Mouse (Mus musculus): ENCODE results near the gene Zfand2b. TPM values are rescaled to one million over a fixed set of nuclear protein-coding genes. Genes with fewer than 3 reads are reported as not detected.

Gene Zfand2b
- total RNA-seq (2021) = 10 to 100 TPM; 19.2 to 21.4 TPM

GRCm38 (mm10) chr1:75168472-75169464 lies at the start of gene Zfand2b:
Gene Zfand2b, plus strand, starts transcription at chr1:75168646.
- DNase-seq = peak; percentile 97
- intact Hi-C loops (cut with DNase I) = no loop called here

DNA sequence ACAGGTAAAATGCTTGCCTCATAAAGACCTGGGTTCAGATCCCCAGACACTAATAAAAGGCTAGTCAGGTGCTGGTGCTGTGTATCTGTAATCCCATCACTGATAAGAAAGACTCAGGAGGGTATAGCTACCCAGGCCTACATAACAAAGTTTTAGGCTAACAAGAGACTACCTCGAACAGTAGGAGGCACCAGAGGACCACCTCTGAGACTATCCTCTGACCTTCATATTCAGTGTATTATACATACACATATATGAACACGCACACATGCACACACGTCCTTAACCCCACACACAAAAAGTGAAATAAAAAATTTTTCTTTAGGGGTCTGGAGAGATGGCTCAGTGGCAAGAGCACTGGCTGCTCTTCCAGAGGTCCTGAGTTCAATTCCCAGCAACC lies 46.2 kb upstream of the Zfand2b start:
- intact Hi-C loops (cut with DNase I) = no loop called here
- DNase-seq = no peak

DNA sequence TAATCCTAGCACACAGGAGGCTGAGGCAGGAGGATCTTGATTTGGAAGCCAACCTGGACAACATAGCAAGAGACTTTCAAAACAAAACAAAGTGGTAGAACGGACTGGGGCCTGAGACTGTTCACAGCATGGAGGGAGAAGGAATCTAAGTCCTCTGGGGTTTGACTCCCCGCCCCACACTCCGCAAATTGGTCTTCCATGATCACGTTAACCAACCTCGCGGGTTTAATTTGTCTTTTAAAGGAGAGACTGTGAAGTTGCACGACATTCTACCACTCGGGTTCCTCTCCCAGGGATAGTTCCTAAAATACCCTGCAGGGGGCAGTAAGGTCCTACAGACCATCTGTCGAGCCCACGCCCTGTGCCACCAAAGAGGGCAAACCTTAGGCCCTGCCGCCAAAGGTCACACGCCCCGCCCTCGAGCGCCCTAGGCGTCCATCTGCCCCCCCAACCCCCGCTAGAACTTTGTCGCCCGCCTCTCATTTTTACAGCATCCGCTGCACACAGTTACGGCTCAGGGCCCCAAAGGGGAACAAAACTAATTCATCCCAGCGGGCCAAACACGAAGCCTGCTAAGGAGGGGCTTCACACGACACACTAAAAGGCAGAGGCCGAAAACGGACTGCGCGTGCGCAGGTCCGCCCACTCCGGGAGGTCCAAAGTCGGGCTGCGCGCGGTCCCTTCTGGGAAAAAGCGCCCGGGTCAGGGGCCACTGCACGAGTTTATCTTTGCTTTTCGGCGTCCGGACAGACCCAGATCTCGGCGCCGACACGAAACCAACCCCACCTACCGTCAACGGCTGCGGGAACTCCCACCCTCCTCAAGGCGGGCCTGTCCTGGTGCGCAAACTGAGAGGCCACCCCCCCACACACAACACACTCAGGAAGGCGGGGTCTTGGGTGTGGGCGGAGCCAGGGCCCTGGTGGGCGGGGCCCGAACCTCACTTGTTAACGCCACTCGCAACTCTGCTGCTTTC lies 43.8 kb upstream of the Zfand2b start, which contains the start of gene Nhej1:
Nhej1 (minus strand) TSS at position 855 of the 976 bp plus-strand sequence.
- intact Hi-C loops (cut with DNase I) = no loop called here

DNA sequence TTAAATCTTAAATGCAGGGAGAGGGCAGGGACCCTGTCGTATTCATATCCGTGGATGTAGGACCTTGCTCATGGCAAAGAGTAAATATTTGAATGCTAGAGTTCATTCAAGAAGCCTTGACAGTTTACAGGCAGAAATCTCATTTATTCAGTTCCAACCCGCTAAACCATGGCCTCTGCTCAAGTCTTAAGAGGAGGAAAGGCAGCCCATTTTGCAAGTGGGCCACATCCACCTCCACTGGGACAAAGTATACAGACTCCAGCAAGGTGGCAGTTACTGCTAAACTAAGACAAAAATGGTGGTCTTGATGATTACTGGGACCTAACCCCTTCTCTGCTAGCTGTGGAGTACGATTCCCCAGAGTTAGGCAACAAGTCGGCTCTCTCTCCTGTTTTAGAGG lies 43.0 kb upstream of the Zfand2b start:
- intact Hi-C loops (cut with DNase I) = no loop called here
- DNase-seq = no peak

More for the DNA sequence above, 43.8 kb upstream of the Zfand2b start, which contains the start of gene Nhej1:
- DNase-seq = peak; percentile 94

- DNase-seq = no peak
- intact Hi-C loops (cut with DNase I) = no loop called here
Measured at GRCm38 (mm10) chr1:75128641-75129040, 39.8 kb upstream of the Zfand2b start.

GRCm38 (mm10) chr1:75133421-75134207 lies 34.8 kb upstream of the Zfand2b start, which contains the start of gene Slc23a3:
Gene Slc23a3, minus strand, starts transcription at chr1:75133890.
- intact Hi-C loops (cut with DNase I) = no loop called here
- DNase-seq = no peak

GRCm38 (mm10) chr1:75136293-75136692 lies 32.2 kb upstream of the Zfand2b start:
- no peak for DNase-seq
- intact Hi-C loops (cut with DNase I) = no loop called here

DNA sequence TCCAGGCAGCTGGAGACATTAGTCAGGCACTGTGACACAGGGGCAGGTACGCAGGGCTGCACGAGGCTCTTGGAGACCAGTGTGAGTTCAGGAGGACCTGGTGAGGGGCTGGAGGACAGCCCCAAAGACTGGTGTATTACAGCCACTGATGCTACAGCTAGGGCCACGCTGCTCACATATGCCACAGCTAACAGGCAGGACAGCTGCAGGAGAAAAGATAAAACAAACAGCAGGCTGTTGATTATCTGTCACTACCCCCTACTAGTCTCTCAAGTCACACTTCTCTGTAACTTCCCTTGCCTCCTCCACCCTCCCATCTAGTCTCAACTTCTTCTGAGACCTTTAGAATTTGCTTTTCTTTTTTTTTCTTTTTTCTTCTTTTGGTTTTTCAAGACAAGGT lies 31.7 kb upstream of the Zfand2b start:
- DNase-seq = no peak
- intact Hi-C loops (cut with DNase I) = no loop called here

DNA sequence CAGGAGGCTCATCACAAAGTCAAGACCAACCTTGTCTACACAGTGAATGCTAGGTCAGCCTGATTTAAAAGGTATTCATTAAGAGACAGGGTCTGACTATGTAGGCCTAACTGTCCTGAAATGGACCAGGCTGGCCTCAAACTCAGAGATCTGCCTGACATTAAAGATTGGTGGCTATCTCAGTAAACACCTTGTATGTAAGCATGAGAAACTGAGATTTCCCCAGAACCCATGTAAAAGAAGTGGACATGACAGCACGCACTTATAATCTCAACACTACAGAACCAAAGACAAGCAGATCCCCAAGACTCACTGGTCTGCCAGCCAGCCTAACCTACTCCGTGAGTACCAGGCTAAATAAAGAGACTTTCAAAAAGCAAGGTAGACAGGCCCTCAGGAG lies 30.0 kb upstream of the Zfand2b start:
- intact Hi-C loops (cut with DNase I) = no loop called here
- no peak for DNase-seq

- intact Hi-C loops (cut with DNase I) = no loop called here
- no peak for DNase-seq
Measured at GRCm38 (mm10) chr1:75140601-75141190, 27.8 kb upstream of the Zfand2b start.

DNA sequence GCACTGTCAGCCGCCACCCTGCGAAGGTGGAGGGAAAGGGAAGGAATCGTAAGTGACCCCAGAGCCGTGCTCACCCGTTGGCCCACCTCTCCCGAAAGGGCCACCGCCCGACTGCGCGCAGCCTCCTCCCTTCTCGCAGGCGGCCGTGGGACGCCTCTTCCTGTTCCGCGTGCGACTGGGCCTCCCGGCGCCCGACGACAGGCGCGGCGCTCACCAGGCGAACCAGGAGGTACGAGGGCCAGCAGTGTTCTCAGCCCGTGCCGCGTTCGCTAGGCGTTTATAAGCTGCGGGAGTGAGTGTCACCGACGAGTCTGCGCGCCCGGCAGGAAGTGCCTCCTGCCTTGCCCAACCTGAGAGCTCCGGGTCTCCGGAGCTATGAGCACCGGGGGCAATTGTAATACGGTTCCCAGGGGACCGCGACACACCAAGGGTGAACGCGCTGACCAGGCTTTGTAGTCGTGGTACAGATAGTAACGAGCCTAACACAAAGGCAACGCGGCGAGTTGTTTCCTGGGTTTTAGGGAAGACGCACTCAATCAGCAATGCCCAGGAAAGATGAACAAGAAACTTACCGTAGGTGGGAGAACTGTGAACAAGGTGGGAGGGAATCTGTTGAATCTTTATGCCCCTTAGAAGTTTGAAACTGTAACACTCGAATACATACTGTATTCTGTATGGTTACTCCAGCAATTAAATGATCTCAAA lies 26.8 kb upstream of the Zfand2b start:
- peak; percentile 32 for DNase-seq
- intact Hi-C loops (cut with DNase I) = no loop called here

- peak; percentile 97 for DNase-seq
- intact Hi-C loops (cut with DNase I) = no loop called here
Measured at GRCm38 (mm10) chr1:75142301-75143261, 25.9 kb upstream of the Zfand2b start, which contains the start of the genes Cnppd1 and Retreg2. Gene Cnppd1, minus strand, starts transcription at chr1:75142711. Gene Retreg2, plus strand, starts transcription at chr1:75142778.

DNA sequence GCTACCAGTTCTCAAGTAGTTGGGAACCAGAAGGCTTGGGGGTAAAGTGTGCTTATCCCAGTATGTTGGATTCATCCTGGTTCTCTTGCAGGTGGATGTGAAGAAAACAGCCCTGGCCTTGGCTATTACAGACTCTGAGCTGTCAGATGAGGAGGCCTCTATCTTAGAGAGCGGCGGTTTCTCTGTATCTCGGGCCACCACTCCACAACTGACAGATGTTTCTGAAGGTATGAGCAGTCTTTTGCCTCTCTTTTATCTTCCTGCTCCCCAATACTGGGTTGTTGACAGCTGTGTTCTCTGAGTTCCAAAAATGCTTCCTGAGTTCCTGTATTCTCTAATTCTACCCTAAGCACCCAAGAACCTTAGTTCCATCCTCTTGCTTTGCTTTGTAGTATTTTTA lies 22.9 kb upstream of the Zfand2b start:
- DNase-seq = no peak
- intact Hi-C loops (cut with DNase I) = no loop called here

DNA sequence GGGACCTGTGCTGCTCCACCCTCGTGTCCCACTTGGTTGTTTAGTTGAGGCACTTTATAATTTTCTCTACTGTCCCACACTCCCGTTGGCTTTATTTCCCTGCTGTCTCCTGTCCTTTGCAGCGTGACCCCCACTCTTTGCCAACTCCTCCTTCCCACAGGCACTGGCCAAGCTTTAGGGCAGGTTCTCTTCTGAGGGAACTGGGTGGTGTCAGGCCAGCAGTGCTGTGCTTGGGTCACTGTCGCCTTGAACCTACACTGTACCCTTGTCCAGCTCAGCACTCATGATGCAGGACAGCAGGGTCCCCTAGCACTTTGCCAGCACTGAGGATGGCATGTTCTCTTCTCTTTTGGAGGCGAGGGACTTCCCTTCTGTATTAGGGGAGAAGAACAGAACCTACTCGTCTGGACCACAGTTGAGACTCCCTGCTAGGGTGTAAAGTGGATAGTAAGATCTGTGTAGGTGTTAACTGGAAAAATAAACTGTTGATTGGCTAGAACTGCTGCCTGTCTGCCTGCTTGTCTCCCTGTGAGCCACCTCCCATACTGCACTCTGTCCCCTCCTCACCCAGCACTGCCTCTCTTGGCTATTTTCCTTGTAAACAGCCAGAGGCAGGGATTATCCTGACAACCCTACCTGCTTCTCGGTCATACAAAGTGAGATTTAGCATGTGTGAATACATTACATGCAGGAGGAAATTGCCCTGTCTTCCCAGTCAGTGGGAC lies 20.9 kb upstream of the Zfand2b start:
- intact Hi-C loops (cut with DNase I) = no loop called here
- no peak for DNase-seq

DNA sequence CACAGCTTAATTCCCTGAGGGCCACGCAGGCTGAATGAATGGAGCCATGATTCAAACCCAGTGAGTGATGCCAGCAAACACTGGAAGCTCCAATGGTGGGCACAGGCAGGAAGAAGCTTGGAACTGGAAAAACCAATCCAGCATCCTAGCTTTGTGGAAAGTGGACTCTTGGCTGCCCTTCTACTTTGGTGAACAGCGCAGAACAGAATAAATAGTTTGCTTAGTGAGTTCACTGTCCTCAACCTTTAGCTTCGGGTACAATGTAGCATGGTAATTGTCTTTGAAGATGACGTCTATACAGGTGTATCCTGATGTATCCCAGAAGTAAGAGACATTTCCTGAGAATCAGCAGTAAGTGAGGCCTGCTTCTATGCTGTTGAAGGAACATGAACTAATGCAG lies 19.7 kb upstream of the Zfand2b start:
- no peak for DNase-seq
- intact Hi-C loops (cut with DNase I) = no loop called here

- DNase-seq = no peak
- intact Hi-C loops (cut with DNase I) = no loop called here
Measured at GRCm38 (mm10) chr1:75155837-75156236, 12.6 kb upstream of the Zfand2b start.

- intact Hi-C loops (cut with DNase I) = no loop called here
- DNase-seq = no peak
Measured at GRCm38 (mm10) chr1:75158990-75159389, 9.5 kb upstream of the Zfand2b start.
